Mouse (Mus musculus): ENCODE data around the gene Tm7sf3.
A peak's percentile ranks its signal among the peaks of the same experiment; 100 is the strongest.

GRCm38 (mm10) chr6:146629781-146630756 lies 12.6 kb downstream of the Tm7sf3 start:
- TF ChIP-seq CTCF (IDR thresholded peaks at IDR 0.05 in 2 of 3, conservative IDR thresholded peaks at IDR 0.05 in 1 of 3; ENCODE audit: control insufficient read depth in 1 of 3, insufficient read depth in 1 of 3, low read depth in 2 of 3, low read length in 3 of 3, poor library complexity in 1 of 3, severe bottlenecking in 1 of 3) (no peak), CHD1 (IDR thresholded peaks at IDR 0.05; ENCODE audit: low read depth, low read length) (no peak), POLR2A (IDR thresholded peaks at IDR 0.05; ENCODE audit: control insufficient read depth in 1 of 2, insufficient read depth in 1 of 2, low read depth in 1 of 2, low read length in 2 of 2, poor library complexity in 1 of 2) (no peak), NRF1 (IDR thresholded peaks at IDR 0.05; ENCODE audit: insufficient read depth, low read depth, low read length, poor library complexity, severe bottlenecking) (no peak), RAD21 (IDR thresholded peaks at IDR 0.05; ENCODE audit: low read depth, low read length) (no peak), UBTF (IDR thresholded peaks at IDR 0.05; ENCODE audit: borderline replicate concordance, insufficient read depth, low read depth, low read length) (no peak), JUND (IDR thresholded peaks at IDR 0.05; ENCODE audit: low read depth, low read length) (no peak), GATA1 (IDR thresholded peaks at IDR 0.05; ENCODE audit: low read depth, low read length) (peak; percentile 78), TAL1 (IDR thresholded peaks at IDR 0.05; ENCODE audit: low read length) (peak; percentile 87)
